Mouse (Mus musculus): ENCODE measurements around the gene Cenpi. TPM values are rescaled to one million over a fixed set of nuclear protein-coding genes. Genes with fewer than 3 reads are reported as not detected.

Gene Cenpi
- 3.2 TPM for polyA plus RNA-seq (2017; shearing (Covaris generic))

DNA sequence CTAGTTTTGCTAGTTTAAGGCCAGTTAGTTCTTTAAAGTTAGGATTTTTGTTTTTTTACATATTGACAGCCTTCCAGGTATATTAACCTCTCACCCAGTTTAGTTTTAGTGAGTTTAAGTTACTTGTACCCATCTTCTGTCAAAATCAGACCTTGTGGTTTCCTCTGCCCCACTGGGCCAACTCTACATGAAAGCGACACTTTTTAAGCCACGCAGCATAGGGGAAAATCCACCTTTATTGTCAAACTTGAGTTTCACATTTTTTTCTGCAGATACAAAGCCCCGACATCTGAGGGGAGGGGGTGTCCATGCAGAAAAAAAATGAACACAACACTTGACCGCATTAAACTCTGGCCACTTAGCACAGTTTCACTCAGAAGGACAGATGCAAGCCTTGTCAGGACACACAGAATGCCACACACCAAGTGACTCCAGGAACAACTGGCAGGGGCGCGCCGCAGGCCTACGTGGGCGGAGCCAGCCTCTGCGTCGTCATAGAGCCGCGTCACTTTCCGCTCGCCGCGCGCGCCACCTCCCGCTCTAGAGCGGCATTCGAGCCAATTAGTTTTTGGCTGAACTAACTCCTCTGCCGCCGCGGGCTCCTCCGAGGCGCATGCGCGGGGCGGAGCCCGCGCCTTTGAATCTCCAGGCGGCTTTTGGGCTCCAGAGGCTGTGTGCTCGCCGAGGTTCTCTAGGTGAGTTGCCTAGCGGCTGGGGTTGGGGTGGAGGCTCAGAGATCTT is at the start of gene Cenpi:
Gene Cenpi (plus strand): TSS at position 551 of the 741 bp plus-strand sequence.

DNA sequence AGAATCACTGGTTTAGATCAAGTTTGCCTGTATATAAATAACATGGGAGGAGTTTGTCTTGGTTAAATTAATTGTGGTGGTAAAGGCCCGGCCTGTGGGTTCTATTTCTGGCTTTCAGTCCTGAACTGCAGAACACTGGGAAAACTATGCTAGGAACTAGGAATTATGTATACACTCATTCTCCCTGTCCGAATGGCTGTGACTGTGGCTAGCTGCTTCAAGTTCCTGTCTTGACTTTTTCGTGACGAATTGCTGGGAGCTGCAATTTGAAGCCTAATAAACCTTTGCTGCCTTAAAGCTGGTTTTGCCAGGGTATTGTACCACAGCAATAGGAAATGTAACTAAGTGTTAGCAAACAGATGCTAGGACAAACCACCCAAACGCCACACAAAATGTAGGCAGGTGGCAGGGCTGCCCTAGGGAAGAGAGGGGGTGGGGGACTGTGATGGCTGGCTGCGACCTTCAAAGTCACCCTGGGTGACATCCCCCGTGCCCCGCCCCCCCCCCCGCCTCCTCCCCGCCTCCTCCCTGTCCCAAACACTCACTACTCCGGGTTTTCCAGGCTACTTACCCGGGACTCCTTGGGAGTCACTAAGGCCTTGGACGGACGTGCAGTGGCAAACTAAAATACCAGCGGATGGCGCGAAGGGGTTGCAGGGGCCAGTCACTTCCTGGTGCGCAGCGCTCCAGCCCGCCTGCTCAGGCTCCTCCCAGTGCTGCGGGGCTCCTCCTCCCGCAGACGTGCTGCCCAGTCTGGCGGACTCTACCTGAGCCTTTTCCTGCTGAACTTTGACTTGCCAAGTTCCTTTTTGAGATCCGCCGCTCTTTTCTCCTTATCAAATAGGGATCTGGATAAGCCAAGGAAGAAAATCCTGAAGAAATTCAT is 31.4 kb upstream of the Cenpi start, which contains the start of gene Trmt2b:
Gene Trmt2b (minus strand): TSS at position 710 of the 886 bp plus-strand sequence.

DNA sequence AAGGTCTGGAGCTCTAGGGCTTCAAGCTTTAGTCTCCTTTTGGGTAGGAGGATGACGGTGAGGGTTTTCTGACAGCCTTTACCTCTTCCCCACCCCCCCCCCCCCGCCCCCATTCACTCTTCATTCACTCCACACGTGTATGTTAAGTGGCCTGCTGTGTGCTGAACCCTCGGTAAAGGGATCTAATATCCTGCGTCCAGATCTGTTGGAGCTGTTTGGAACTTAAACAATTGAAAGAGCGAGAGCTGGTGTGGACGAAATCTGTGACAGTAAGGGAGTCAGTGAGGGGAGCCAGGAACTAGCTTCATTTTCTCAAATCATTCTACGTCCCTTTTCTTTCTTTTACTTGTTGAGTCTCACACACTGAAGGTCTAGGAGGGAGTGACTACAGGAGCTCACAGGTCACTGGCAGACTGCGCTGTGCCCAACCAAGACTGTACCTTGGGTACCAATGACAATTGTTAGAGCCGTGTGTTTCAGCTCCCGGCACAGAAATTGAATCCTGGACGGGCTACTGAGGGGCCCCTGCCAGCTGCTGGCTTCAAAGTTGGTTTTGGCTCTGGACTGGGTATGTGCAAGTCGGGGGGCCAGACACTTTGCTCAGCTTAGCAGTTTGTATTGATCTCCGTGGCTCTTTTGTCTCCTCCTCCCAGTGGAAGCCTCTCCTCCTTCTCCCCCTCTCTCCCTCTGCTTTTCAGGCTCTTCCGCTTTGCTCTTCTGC is 96.1 kb downstream of the Cenpi start, which contains the start of gene Drp2:
Gene Drp2 (plus strand): TSS at position 689 of the 721 bp plus-strand sequence.

Other genes starting within 250 kb of the Cenpi start
- gene Cstf2, start 248.9 kb upstream of the Cenpi start, polyA plus RNA-seq (2017; shearing (Covaris generic)), result 62.1 TPM
- 8.5 TPM for gene Xkrx, start 146.0 kb upstream of the Cenpi start, polyA plus RNA-seq (2017; shearing (Covaris generic))
- not detected for gene Arl13a, start 120.6 kb upstream of the Cenpi start, polyA plus RNA-seq (2017; shearing (Covaris generic))
- 1.8 TPM for gene Nox1, start 86.1 kb upstream of the Cenpi start, polyA plus RNA-seq (2017; shearing (Covaris generic))
- gene Trmt2b, start 31.1 kb upstream of the Cenpi start, polyA plus RNA-seq (2017; shearing (Covaris generic)), result 36.4 TPM
- gene Tmem35a, start 12.9 kb upstream of the Cenpi start, polyA plus RNA-seq (2017; shearing (Covaris generic)), result not detected
- gene Drp2, start 96.5 kb downstream of the Cenpi start, polyA plus RNA-seq (2017; shearing (Covaris generic)), result 0.14 TPM
- gene Taf7l, start 168.4 kb downstream of the Cenpi start, polyA plus RNA-seq (2017; shearing (Covaris generic)), result not detected
- 55.2 TPM for gene Timm8a1, start 233.8 kb downstream of the Cenpi start, polyA plus RNA-seq (2017; shearing (Covaris generic))